Mouse (Mus musculus) limb, embryonic 15.5 days (tissue): ENCODE measurements at regions not wholly inside any gene's neighbourhood (a gene's known extent, or its start where the extent isn't known, plus 50 kb on each side); places are given as distances from the start of the nearest gene placed in this dataset.

Source experiments
- ATAC-seq: fragments of 200-750 bp; cut with Nextera tagmentation; 2 replicates; pipeline ENCODE4 v1.8.0; 2017; ENCODE audit warnings: low read depth, moderate TSS enrichment; ENCODE audit not compliant: insufficient number of reproducible peaks, low FRiP score, low TSS enrichment
- H3K27ac ChIP-seq: fragments of 300-500 bp; sonication (generic); 2 replicates; pipeline ENCODE4 v1.5.1; 2015; ENCODE audit warnings: moderate library complexity, mild to moderate bottlenecking, inconsistent platforms
- H3K27me3 ChIP-seq: fragments of 300-500 bp; sonication (generic); 2 replicates; pipeline ENCODE4 v1.6.1; 2015; ENCODE audit warnings: inconsistent platforms
- H3K36me3 ChIP-seq: fragments of 300-500 bp; sonication (generic); 2 replicates; pipeline ENCODE4 v1.6.1; 2015; ENCODE audit warnings: inconsistent platforms
- H3K4me1 ChIP-seq: fragments of 300-500 bp; sonication (generic); 2 replicates; pipeline ENCODE4 v1.6.1; 2015; ENCODE audit warnings: inconsistent platforms
- H3K4me2 ChIP-seq: fragments of 300-500 bp; sonication (generic); 2 replicates; pipeline ENCODE4 v1.6.1; 2015; ENCODE audit warnings: mild to moderate bottlenecking, inconsistent platforms
- H3K4me3 ChIP-seq: fragments of 300-500 bp; sonication (generic); 2 replicates; pipeline ENCODE4 v1.5.1; 2015; ENCODE audit warnings: mild to moderate bottlenecking, inconsistent platforms
- H3K9ac ChIP-seq: fragments of 300-500 bp; sonication (generic); 2 replicates; pipeline ENCODE4 v1.6.1; 2015; ENCODE audit warnings: inconsistent platforms
- H3K9me3 ChIP-seq: fragments of 300-500 bp; sonication (generic); 2 replicates; pipeline ENCODE4 v1.6.1; 2016; ENCODE audit warnings: inconsistent platforms
- WGBS: fragments of 180-500 bp; shearing (Covaris S2); methylation state at CpG from one replicate; pipeline ENCODE4 v1.1.7; 2015; 5-methylcytosine and 5-hydroxymethylcytosine counted together

GRCm38 (mm10) chr7:118296856-118297518, 53.5 kb upstream of the Smg1 start:
- Histone ChIP-seq H3K27ac (no peak overlapping the region), H3K36me3 (no peaks in the 10 kb centered on the region), H3K4me3 (no peak overlapping the region), H3K27me3 (no peaks in the 10 kb centered on the region), H3K9me3 (no peaks in the 10 kb centered on the region), H3K9ac (no peak overlapping the region), H3K4me1 (peaks cover 7% of the 10 kb centered on the region; the same call in 1 of the 2 replicates), H3K4me2 (no peak overlapping the region)
- 75% methylated on average over 14 of the region's 14 CpGs for WGBS
- no peak for ATAC-seq

- Histone ChIP-seq H3K9ac (no peak overlapping the region), H3K4me3 (no peak overlapping the region), H3K4me1 (peaks cover 4% of the 10 kb centered on the region; the same call in 1 of the 2 replicates), H3K9me3 (no peaks in the 10 kb centered on the region), H3K27me3 (no peaks in the 10 kb centered on the region), H3K36me3 (no peaks in the 10 kb centered on the region), H3K27ac (no peak overlapping the region), H3K4me2 (no peak overlapping the region)
- WGBS = 76% methylated on average over 6 of the region's 6 CpGs
- ATAC-seq = no peak
Measured at GRCm38 (mm10) chr7:118295855-118296254, 52.4 kb upstream of the Smg1 start.

GRCm38 (mm10) chr7:118295275-118295674, 51.8 kb upstream of the Smg1 start:
- Histone ChIP-seq H3K27me3 (no peaks in the 10 kb centered on the region), H3K4me2 (no peak overlapping the region), H3K9ac (no peak overlapping the region), H3K4me1 (no peaks in the 10 kb centered on the region), H3K36me3 (no peaks in the 10 kb centered on the region), H3K27ac (no peak overlapping the region), H3K9me3 (no peaks in the 10 kb centered on the region), H3K4me3 (no peak overlapping the region)
- ATAC-seq = no peak
- 78% methylated on average over 11 of the region's 11 CpGs for WGBS

GRCm38 (mm10) chr7:118294637-118295036, 51.2 kb upstream of the Smg1 start:
- Histone ChIP-seq H3K9ac (no peak overlapping the region), H3K27me3 (no peaks in the 10 kb centered on the region), H3K4me2 (no peak overlapping the region), H3K4me3 (no peak overlapping the region), H3K4me1 (no peaks in the 10 kb centered on the region), H3K36me3 (no peaks in the 10 kb centered on the region), H3K9me3 (no peaks in the 10 kb centered on the region), H3K27ac (no peak overlapping the region)
- WGBS = 86% methylated on average over 12 of the region's 12 CpGs
- ATAC-seq = no peak
